Mouse (Mus musculus): ENCODE results near the gene Dnah6.

Dnah6 gene

DNA sequence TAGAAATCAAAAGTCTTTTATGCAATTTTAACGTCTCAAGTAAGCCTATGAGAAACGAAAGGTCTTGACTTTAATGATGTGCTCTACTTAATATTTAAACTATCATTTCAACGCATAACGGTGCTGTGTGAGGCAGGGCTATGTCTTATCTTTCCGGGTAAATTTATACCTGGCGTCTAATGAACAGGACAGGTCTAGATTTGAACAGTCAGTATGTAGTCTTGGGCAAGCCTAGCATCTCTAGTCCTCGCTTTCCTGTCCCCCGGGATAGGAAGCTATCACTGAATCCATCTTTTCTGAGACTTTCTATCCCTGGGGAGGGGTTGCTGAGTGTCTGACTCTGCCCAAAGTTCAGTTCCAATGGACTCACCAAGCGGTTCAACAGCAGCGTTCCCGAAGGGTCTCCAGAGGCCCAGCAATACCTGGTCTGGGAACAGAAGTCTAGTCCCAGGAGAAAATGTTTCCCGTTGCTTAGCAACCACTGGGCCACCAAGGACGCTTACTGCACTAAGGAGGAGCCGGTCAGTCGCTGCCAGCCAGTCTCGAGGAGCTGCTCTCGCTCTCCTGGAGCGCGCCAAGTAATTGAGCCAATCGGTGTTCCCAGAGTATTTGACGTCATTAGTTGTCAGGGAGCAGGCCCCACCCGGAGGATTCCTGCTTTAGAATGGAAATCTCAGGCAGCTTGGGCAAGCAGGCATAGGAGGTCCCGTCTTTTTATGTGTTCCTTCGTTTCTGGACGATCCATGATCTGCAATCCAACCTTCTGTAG lies at the start of gene Dnah6:
Dnah6 (minus strand) TSS at position 463 of the 769 bp plus-strand sequence.
- DNase-seq (ENCODE audit: low spot score), result peak; percentile 95

- no peak for DNase-seq (ENCODE audit: low spot score)
Observed at GRCm38 (mm10) chr6:73269374-73269773, 47.9 kb upstream of the Dnah6 start.

DNA sequence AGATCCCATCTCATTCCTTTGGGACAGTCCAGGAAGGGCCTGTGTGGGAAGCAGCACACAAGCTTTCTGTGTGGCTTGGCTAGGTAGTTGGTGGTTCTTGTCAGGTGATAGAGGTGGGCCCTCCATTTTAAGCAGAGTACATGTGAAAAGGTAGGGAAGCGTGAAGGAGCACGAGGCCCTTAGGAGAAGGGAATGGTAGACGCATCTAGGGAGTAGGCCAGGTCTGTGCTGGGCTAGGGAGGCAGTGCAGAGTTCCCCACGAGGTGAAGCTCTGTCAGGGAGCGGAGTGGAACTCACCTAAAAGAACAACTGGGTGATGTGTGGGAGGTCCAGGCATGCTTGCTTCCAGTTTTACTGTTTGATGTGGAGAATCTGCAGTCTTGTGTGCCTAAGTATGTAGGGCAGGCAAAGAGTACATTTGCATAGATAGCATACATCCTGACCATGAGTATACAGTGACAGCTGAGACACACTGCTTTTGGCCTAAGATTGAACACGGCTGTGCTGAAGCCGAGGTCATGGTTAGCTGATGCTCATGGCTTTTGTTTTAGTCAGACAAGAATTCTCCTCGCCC lies 46.4 kb upstream of the Dnah6 start:
- DNase-seq (ENCODE audit: low spot score), result no peak

GRCm38 (mm10) chr6:73264801-73265200 lies 43.4 kb upstream of the Dnah6 start:
- DNase-seq (ENCODE audit: low spot score), result no peak

DNA sequence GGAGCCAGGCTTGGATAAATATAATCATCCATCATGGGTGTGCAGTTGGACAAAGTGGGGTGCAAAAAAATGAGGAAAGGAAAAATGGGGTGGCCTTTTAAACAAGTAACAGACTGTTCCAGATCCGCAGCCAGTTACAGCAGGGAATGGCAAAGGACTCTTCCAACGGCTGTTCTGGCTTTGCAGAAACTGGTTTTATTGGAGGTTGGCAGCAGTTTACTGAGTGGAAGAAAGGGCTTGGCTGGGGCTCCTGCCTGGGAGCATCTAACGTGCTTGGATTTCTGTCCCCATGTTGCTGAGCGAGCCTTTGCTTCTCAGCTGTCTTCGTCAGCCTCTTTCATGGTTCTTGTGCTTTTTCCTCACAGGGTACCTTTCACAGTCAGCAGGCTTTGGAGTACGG lies 38.7 kb upstream of the Dnah6 start:
- DNase-seq (ENCODE audit: low spot score), result no peak

GRCm38 (mm10) chr6:73257068-73257467 lies 35.6 kb upstream of the Dnah6 start:
- DNase-seq (ENCODE audit: low spot score), result no peak

GRCm38 (mm10) chr6:73254307-73255228 lies 33.1 kb upstream of the Dnah6 start:
- DNase-seq (ENCODE audit: low spot score), result peak; percentile 24

- no peak for DNase-seq (ENCODE audit: low spot score)
Observed at GRCm38 (mm10) chr6:73253584-73253983, 32.1 kb upstream of the Dnah6 start.

DNA sequence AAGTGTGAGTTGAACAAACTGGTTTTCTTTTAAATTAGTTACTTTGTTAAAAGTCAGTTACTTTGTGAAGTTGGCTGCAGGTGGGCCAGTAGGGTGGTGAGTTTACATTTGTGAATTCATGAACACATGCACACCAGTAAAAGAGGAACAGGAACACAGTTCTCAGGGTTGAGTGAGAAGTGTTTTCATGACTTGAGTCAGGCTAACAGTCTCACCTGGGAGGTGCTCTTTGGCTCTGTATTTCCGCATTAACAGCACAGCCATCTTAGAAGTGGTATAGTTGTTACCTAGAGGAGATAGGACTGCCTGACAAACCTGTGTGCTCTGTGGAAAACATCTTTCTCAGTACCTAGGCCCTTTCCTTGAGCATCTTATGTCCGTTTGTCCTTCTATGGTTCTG lies 31.6 kb upstream of the Dnah6 start:
- DNase-seq (ENCODE audit: low spot score), result no peak

GRCm38 (mm10) chr6:73252396-73252795 lies 30.9 kb upstream of the Dnah6 start:
- no peak for DNase-seq (ENCODE audit: low spot score)

DNA sequence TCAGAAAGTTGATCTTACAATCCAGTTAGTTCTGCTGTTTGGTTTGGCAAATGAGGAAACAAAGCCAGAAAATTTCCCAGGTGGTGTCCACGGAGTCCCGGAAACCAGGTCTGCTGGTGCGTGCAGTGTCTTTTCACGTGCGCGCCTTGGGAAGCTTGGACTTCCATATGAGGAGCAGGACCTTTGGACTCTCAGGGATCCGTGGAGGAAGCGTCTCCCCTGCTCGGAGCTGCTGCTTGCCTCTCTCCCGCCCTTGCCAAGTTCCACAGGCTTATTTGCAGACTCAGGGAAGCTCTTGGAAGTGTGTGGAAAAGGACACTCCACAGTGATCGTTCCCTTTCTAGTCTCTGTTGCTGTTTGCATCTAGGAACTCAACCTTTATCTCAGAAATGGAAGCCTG lies 29.9 kb upstream of the Dnah6 start:
- no peak for DNase-seq (ENCODE audit: low spot score)

DNA sequence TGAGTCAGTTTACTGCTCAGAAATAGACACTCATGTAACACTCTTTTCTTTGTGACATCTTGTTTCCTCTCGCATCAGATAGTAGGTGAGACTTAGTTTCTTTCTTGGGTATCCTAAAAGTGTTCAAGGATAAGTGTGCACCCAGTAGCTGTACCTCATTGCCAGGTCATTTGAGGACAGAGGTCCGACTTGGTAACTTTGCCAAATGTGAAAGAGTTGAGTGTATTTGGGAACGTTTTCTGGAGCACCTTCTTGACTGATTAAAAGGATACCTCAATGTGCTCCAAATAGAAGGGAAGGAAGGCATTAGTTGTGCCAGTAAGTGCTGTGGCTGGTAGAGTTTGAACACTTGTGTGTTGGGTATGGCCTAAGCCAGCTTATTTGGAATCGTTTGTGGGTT lies 28.4 kb upstream of the Dnah6 start:
- peak; percentile 36 for DNase-seq (ENCODE audit: low spot score)

- peak; percentile 10 for DNase-seq (ENCODE audit: low spot score)
Observed at GRCm38 (mm10) chr6:73249049-73249422, 27.6 kb upstream of the Dnah6 start.

- DNase-seq (ENCODE audit: low spot score), result peak; percentile 89
Observed at GRCm38 (mm10) chr6:73248237-73249048, 27.0 kb upstream of the Dnah6 start, which contains the start of gene Suclg1. Suclg1 (plus strand) TSS chr6:73248382.

- DNase-seq (ENCODE audit: low spot score), result peak; percentile 20
Observed at GRCm38 (mm10) chr6:73247452-73247851, 26.0 kb upstream of the Dnah6 start.

DNA sequence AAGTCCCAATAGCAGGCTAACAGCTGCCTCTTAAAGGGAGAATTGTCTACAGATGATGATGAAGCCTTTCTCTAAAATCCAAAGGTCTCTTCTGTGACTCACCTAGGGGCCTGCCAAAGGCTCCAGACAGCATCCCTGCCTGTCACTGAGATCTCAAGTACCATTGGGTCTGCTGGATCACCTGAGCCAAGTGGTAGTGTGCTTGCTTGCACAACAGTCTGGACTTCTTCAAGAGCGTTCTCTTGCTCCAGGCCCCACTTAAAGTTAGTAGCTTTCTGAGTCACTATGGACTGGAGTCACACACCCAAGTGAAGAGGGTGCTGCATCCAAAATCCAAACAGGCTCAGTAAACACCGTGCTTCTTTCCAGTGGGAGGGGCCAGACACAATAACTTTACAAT lies 25.4 kb upstream of the Dnah6 start:
- peak; percentile 79 for DNase-seq (ENCODE audit: low spot score)

DNA sequence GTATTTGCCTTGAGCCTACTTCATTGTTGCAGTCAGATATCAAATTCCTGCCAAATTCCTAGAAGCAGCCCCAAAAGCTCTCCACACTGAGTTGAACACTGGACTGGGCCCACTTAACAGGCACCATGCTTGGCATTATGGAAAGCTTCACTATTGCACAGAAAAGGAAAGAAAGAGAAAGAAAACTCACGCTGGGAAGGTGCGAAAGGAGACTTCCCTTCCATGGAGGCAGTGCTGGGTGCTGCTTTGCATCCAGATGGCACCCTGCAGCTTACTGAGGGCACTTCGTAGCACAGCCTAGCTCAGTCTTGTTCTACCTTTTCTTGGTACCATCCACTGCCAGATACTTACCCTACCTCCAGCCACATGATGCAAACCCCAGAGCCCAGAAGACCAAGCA lies 14.2 kb upstream of the Dnah6 start:
- DNase-seq (ENCODE audit: low spot score), result no peak

DNA sequence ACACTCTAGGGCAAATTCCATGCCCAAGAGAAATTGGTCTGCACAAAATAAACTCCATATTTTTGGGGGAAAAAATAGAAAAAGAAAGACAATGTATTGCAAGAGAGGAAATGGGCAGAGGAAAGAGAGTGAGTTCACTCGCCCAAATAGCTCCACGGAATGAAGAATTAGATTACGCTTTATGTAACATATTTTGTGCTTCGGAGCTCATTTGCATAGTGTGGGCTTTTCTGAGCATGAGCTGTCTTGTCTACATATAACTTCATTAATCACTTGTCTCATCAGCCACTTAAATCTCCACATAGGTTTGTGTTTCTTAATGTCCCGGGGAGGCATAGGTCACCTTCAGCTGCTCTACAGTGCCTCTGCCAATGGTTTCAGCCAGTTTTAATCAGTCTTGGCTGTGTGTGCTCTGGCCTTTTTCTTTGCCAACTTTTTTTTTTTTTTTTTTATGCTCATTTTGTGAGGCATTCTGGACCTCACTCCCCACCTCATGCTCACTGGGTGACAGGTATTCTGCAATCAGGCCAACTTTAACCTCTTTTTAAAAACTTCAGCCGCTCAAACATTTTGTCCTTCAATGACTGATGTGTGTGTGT lies 12.9 kb upstream of the Dnah6 start:
- DNase-seq (ENCODE audit: low spot score), result no peak

GRCm38 (mm10) chr6:73233202-73233726 lies 11.8 kb upstream of the Dnah6 start:
- DNase-seq (ENCODE audit: low spot score), result no peak

DNA sequence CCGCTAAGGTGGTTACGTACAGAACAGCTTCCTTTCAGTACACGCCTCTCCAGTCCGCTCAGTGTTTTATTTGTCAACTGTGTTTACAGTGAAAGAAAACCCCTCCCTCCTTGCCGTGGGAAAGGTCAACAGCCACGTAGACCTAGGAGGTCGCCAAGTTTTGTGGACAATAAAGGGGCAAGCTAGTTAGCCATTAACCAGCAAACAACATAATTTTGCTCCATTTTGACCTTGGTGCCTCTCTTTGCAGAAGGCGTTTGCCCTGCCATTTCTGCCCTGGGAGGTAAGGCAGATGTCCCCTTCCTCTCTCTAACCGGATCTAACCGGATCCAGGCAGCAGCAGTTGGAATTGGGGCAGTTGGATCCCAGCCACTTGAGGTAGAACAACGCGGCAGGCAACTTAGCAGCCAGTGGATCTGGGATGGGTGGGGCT lies 10.7 kb upstream of the Dnah6 start:
- DNase-seq (ENCODE audit: low spot score), result peak; percentile 18

DNA sequence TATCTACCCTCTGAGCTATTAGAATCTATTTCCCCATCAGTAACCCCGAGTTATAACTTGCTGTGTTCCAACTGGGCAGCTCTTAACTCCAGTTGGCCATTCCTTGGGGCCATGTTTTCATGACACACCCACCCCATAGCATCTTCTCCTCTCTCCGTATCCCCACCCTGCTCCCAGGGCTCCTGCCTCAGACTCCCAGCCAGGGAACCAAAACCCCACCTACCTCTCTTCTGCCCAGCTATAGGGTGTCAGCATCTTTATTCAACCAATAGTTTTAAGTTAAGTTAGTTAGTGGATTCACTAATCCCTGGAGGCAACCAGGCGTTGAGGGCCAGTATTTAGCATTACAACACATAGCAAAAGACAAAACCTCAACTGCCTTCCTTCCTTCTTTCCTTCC lies 7.4 kb upstream of the Dnah6 start:
- no peak for DNase-seq (ENCODE audit: low spot score)
